13 mouse cellular contexts compared by ENCODE assay signal in the genomic region with DNA sequence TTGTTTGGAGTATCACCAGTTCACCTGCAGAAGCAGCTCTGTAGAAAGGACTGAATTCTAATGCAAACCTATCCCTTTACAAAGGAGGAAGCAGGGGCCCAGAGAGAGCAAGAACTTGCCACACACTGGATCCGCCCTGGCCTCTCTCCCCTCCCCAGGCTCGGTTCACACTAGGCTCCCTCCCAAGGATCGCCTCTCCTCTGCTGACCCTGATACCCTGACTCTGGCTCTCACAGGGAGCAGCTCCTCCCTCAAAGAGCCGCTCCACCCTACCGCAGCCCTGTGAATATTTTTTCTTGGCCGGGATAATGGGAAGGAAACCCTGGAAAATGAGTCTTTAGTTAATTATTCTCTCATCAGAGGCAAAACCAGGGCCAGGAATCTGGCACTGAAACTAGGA. TPM values are rescaled to one million over a fixed set of nuclear protein-coding genes. Genes with fewer than 3 reads are reported as not detected.
DNase-seq lines count a peak whose midpoint lies in the region; ATAC-seq and TF ChIP-seq lines count a peak whose summit lies in the region.
"Had no signal": no experiment of that assay in that cellular context is flagged by ENCODE, and none has a peak within 500 bp of the region (broad histone marks: within the 10 kb centered on the region; RNA-seq: fewer than 3 reads in every experiment).

No protein-coding gene starts in this region.

- 15% methylated on average over 6 of the region's 6 CpGs for WGBS in intestine, embryonic 16.5 days
- 18% methylated on average over 6 of the region's 6 CpGs for WGBS in liver, postnatal 0 days (ENCODE audit: insufficient replicate concordance)
- 6% methylated on average over 6 of the region's 6 CpGs for WGBS in hindbrain, embryonic 10.5 days

- no peak for TF ChIP-seq EP300 in liver, postnatal 0 days (IDR thresholded peaks at IDR 0.05; ENCODE audit: low read depth)

- no peaks in the 10 kb centered on the region for H3K36me3 ChIP-seq in intestine, embryonic 16.5 days (ENCODE audit: control insufficient read depth, insufficient read depth, low read length)
- H3K36me3 ChIP-seq in liver, postnatal 0 days (replicated peaks; ENCODE audit: insufficient read depth, low read length): no peaks in the 10 kb centered on the region
- H3K36me3 ChIP-seq in hindbrain, embryonic 10.5 days: no peaks in the 10 kb centered on the region
- H3K36me3 ChIP-seq: embryonic facial prominence, embryonic 15.5 days; G1E; neural tube, embryonic 12.5 days had no signal

- peak overlapping the region; percentile 6; the same call in 1 of the 2 replicates for H3K4me3 ChIP-seq in intestine, embryonic 16.5 days (ENCODE audit: low read length)
- peak overlapping the region; percentile 66 for H3K4me3 ChIP-seq in liver, postnatal 0 days (ENCODE audit: low read depth, low read length)
- H3K4me3 ChIP-seq in hindbrain, embryonic 10.5 days: no peak overlapping the region
- H3K4me3 ChIP-seq: embryonic facial prominence, embryonic 15.5 days; left cerebral cortex, adult 2 months; neural tube, embryonic 12.5 days had no signal

- H3K4me2 ChIP-seq in intestine, embryonic 16.5 days (ENCODE audit: low read depth, low read length): peak overlapping the region; percentile 97; the same call in 1 of the 2 replicates
- H3K4me2 ChIP-seq in liver, postnatal 0 days (ENCODE audit: low read depth, low read length): peak overlapping the region; percentile 90; the same call in 1 of the 2 replicates
- H3K4me2 ChIP-seq: embryonic facial prominence, embryonic 15.5 days had no signal

- peaks cover 29% of the 10 kb centered on the region for H3K4me1 ChIP-seq in intestine, embryonic 16.5 days (ENCODE audit: control insufficient read depth, insufficient read depth, low read length)
- peaks cover 18% of the 10 kb centered on the region for H3K4me1 ChIP-seq in liver, postnatal 0 days (ENCODE audit: insufficient read depth)
- H3K4me1 ChIP-seq in hindbrain, embryonic 10.5 days (replicated peaks): peaks cover 41% of the 10 kb centered on the region

- no peaks in the 10 kb centered on the region for H3K27me3 ChIP-seq in intestine, embryonic 16.5 days (replicated peaks; ENCODE audit: control insufficient read depth, insufficient read depth, low read length)
- H3K27me3 ChIP-seq in liver, postnatal 0 days (ENCODE audit: insufficient read depth, low read length): peaks cover 24% of the 10 kb centered on the region; the same call in 1 of the 2 replicates
- peaks cover 76% of the 10 kb centered on the region for H3K27me3 ChIP-seq in hindbrain, embryonic 10.5 days (ENCODE audit: insufficient read depth, poor library complexity, severe bottlenecking)

- peak; percentile 67 for ATAC-seq in intestine, embryonic 16.5 days
- ATAC-seq in liver, postnatal 0 days: no peak

- no peak for TF ChIP-seq CTCF in liver, postnatal 0 days (IDR thresholded peaks at IDR 0.05; ENCODE audit: low read depth)

- peak; percentile 46 for DNase-seq in lung, adult 18-20 months
- no peak for DNase-seq in lung, postnatal 14 days
- DNase-seq in liver, postnatal 0 days: no peak
- DNase-seq in yolk sac, embryonic 10.5 days (ENCODE audit: low spot score): peak; percentile 61
- DNase-seq in hindbrain, embryonic 10.5 days (ENCODE audit: low spot score): no peak
- no peak for DNase-seq in left cerebral cortex, adult 18-20 months (ENCODE audit: low spot score in 2 of 2)
- DNase-seq: cerebellum, adult 8-10 months had no signal

- H3K9ac ChIP-seq in intestine, embryonic 16.5 days (ENCODE audit: low read depth, low read length): peak overlapping the region; percentile 17; the same call in 1 of the 2 replicates
- no peak overlapping the region for H3K9ac ChIP-seq in liver, postnatal 0 days (replicated peaks)
- H3K9ac ChIP-seq: embryonic facial prominence, embryonic 15.5 days; neural tube, embryonic 12.5 days had no signal

- no peaks in the 10 kb centered on the region for H3K9me3 ChIP-seq in intestine, embryonic 16.5 days (ENCODE audit: control insufficient read depth, low read length)
- no peaks in the 10 kb centered on the region for H3K9me3 ChIP-seq in liver, postnatal 0 days (ENCODE audit: low read length)
- no peaks in the 10 kb centered on the region for H3K9me3 ChIP-seq in hindbrain, embryonic 10.5 days
- H3K9me3 ChIP-seq: embryonic facial prominence, embryonic 15.5 days; neural tube, embryonic 12.5 days had no signal

- H3K27ac ChIP-seq in intestine, embryonic 16.5 days (ENCODE audit: low read length): peak overlapping the region; percentile 93
- H3K27ac ChIP-seq in liver, postnatal 0 days (ENCODE audit: low read depth): peak overlapping the region; percentile 85
- H3K27ac ChIP-seq in hindbrain, embryonic 10.5 days: no peak overlapping the region
- H3K27ac ChIP-seq: embryonic facial prominence, embryonic 15.5 days; left cerebral cortex, adult 2 months; neural tube, embryonic 12.5 days had no signal

RNA-seq across cellular contexts. Expression of gene Card10, which starts 1.5 kb away (rescaled TPM):
- 5.2 and 6.1 TPM in 2 replicates for polyA plus RNA-seq in intestine, embryonic 16.5 days (2015; fragmentation: Nextera tagmentation; extraction: Ambion mirVana)
- polyA plus RNA-seq in liver, postnatal 0 days (2015; fragmentation: Nextera tagmentation; extraction: Ambion mirVana): 1.5 and 1.8 TPM in 2 replicates
- 4.3 and 4.5 TPM in 2 replicates for polyA plus RNA-seq in hindbrain, embryonic 10.5 days (2016; fragmentation: Nextera tagmentation; extraction: Ambion mirVana)
- 1 to 10 TPM; 4.8 to 4.9 TPM for total RNA-seq in left cerebral cortex, adult 18-20 months (2021)
- total RNA-seq: G1E had no signal
- polyA plus RNA-seq: G1E had no signal

RNA-seq across cellular contexts. Expression of gene Mfng, which starts 31.1 kb away (rescaled TPM):
- 17.2 and 18.2 TPM in 2 replicates for polyA plus RNA-seq in intestine, embryonic 16.5 days (2015; fragmentation: Nextera tagmentation; extraction: Ambion mirVana)
- 4.7 and 4.8 TPM in 2 replicates for polyA plus RNA-seq in liver, postnatal 0 days (2015; fragmentation: Nextera tagmentation; extraction: Ambion mirVana)
- polyA plus RNA-seq in hindbrain, embryonic 10.5 days (2016; fragmentation: Nextera tagmentation; extraction: Ambion mirVana): 71.6 and 79.0 TPM in 2 replicates
- total RNA-seq in left cerebral cortex, adult 18-20 months (2021): 1 to 10 TPM; 3.8 to 4.2 TPM
- total RNA-seq: G1E had no signal
- polyA plus RNA-seq: G1E had no signal

RNA-seq across cellular contexts. Expression of gene Cdc42ep1, which starts 38.1 kb away (rescaled TPM):
- 34.5 and 36.1 TPM in 2 replicates for polyA plus RNA-seq in intestine, embryonic 16.5 days (2015; fragmentation: Nextera tagmentation; extraction: Ambion mirVana)
- 12.6 and 19.8 TPM in 2 replicates for polyA plus RNA-seq in liver, postnatal 0 days (2015; fragmentation: Nextera tagmentation; extraction: Ambion mirVana)
- 19.2 and 19.4 TPM in 2 replicates for polyA plus RNA-seq in hindbrain, embryonic 10.5 days (2016; fragmentation: Nextera tagmentation; extraction: Ambion mirVana)
- 10 to 100 TPM; 15.3 to 16.3 TPM for total RNA-seq in left cerebral cortex, adult 18-20 months (2021)
- polyA plus RNA-seq: G1E had no signal

RNA-seq across cellular contexts. Expression of gene Lgals2, which starts 51.0 kb away (rescaled TPM):
- polyA plus RNA-seq in intestine, embryonic 16.5 days (2015; fragmentation: Nextera tagmentation; extraction: Ambion mirVana): 1,298 and 1,309 TPM in 2 replicates
- 3.4 TPM in 2 replicates for polyA plus RNA-seq in liver, postnatal 0 days (2015; fragmentation: Nextera tagmentation; extraction: Ambion mirVana)
- polyA plus RNA-seq in hindbrain, embryonic 10.5 days (2016; fragmentation: Nextera tagmentation; extraction: Ambion mirVana): not detected in 2 replicates
- total RNA-seq in left cerebral cortex, adult 18-20 months (2021): not detected
- total RNA-seq: G1E; left cerebral cortex, adult 2 months had no signal
- polyA plus RNA-seq: G1E; heart, embryonic 14.5 days; neural tube, embryonic 12.5 days had no signal

Comparison
In these comparisons a context has a peak if more than half of its experiments do, and no peak if none do; other contexts are left out.
1. DNase-seq: peak in lung, adult 18-20 months (2 of 2) and yolk sac, embryonic 10.5 days (single experiment); none in lung, postnatal 14 days (single experiment), liver, postnatal 0 days (single experiment), hindbrain, embryonic 10.5 days (single experiment) and left cerebral cortex, adult 18-20 months (0 of 2).